Mouse (Mus musculus) MEL (cell line): ENCODE measurements around the gene Robo1. TPM values are rescaled to one million over a fixed set of nuclear protein-coding genes. Genes with fewer than 3 reads are reported as not detected.
A peak's percentile ranks its signal among the peaks of the same experiment; 100 is the strongest.

Source experiments
- DNase-seq: peaks from one replicate; pipeline ENCODE4 v3.0.0; 2011; ENCODE audit warnings: low read depth, low spot score
- H3K27ac ChIP-seq: 2 replicates; pipeline ENCODE4 v1.5.1; 2012; ENCODE audit warnings: low read depth, mild to moderate bottlenecking, control low read depth, low read length, moderate library complexity; ENCODE audit not compliant: control insufficient read depth
- H3K27me3 ChIP-seq, 2 experiments: fragments of 150-350 bp in 1 of 2; sonication (generic) in 1 of 2; 2 replicates each; pipeline ENCODE4 v1.6.1; 2012; ENCODE audit warnings: low read length in 2 of 2, mild to moderate bottlenecking in 2 of 2, improper control_type of control experiment in 1 of 2, moderate library complexity in 1 of 2; ENCODE audit not compliant: insufficient read depth in 2 of 2, control insufficient read depth in 1 of 2
- H3K36me3 ChIP-seq, 2 experiments: 2 replicates each; pipeline ENCODE4 v1.6.1; 2012 to 2014; ENCODE audit warnings: low read length in 2 of 2, improper control_type of control experiment in 1 of 2, inconsistent platforms in 1 of 2, mild to moderate bottlenecking in 1 of 2; ENCODE audit not compliant: insufficient read depth in 2 of 2, control insufficient read depth in 1 of 2
- H3K4me1 ChIP-seq, 2 experiments: fragments of 150-350 bp in 1 of 2; sonication (generic) in 1 of 2; 2 replicates each; pipeline ENCODE4 v1.6.1; 2012; ENCODE audit warnings: low read length in 2 of 2, improper control_type of control experiment in 1 of 2, mild to moderate bottlenecking in 1 of 2; ENCODE audit not compliant: insufficient read depth in 2 of 2, control insufficient read depth in 1 of 2
- H3K4me3 ChIP-seq, 2 experiments: fragments of 150-350 bp in 1 of 2; sonication (generic) in 1 of 2; 2 replicates each; pipeline ENCODE4 v1.5.1; 2012; ENCODE audit warnings: low read depth in 2 of 2, low read length in 2 of 2, mild to moderate bottlenecking in 2 of 2, moderate library complexity in 2 of 2, control low read depth in 1 of 2, improper control_type of control experiment in 1 of 2; ENCODE audit not compliant: control insufficient read depth in 1 of 2, insufficient read depth in 1 of 2
- H3K79me2 ChIP-seq: 2 replicates; pipeline ENCODE4 v1.6.1; 2012; ENCODE audit warnings: mild to moderate bottlenecking, low read length, moderate library complexity; ENCODE audit not compliant: control insufficient read depth, poor library complexity, insufficient read depth
- H3K9ac ChIP-seq: 2 replicates; pipeline ENCODE4 v1.6.1; 2012; ENCODE audit warnings: low read depth, mild to moderate bottlenecking, control low read depth, low read length, moderate library complexity; ENCODE audit not compliant: control insufficient read depth, poor library complexity, severe bottlenecking
- H3K9me3 ChIP-seq: fragments of 150-350 bp; sonication (generic); replicated peaks from 2 replicates; pipeline ENCODE4 v1.6.1; 2012; ENCODE audit warnings: mild to moderate bottlenecking, low read length, improper control_type of control experiment, moderate library complexity; ENCODE audit not compliant: insufficient read depth
- CTCF ChIP-seq, 3 experiments: IDR thresholded peaks in 2 of 3; conservative IDR thresholded peaks in 1 of 3; 2 replicates each; pipeline ENCODE4 v1.5.1; 2011 to 2012; ENCODE audit warnings: low read length in 3 of 3, low read depth in 2 of 3, mild to moderate bottlenecking in 2 of 3, improper control_type of control experiment in 1 of 3, inconsistent platforms in 1 of 3, mixed read lengths in 1 of 3, moderate library complexity in 1 of 3; ENCODE audit not compliant: control insufficient read depth in 1 of 3, insufficient read depth in 1 of 3, poor library complexity in 1 of 3, severe bottlenecking in 1 of 3
- E2F4 ChIP-seq: IDR thresholded peaks from 2 replicates; pipeline ENCODE4 v1.6.1; 2011; ENCODE audit warnings: low read depth, low read length, improper control_type of control experiment, borderline replicate concordance
- ELF1 ChIP-seq: IDR thresholded peaks from 2 replicates; pipeline ENCODE4 v1.6.1; 2014; ENCODE audit warnings: low read depth, mild to moderate bottlenecking, inconsistent platforms, low read length, improper control_type of control experiment, moderate library complexity
- ETS1 ChIP-seq: IDR thresholded peaks from 2 replicates; pipeline ENCODE4 v1.6.1; 2012; ENCODE audit warnings: low read depth, mild to moderate bottlenecking, inconsistent platforms, low read length, improper control_type of control experiment, moderate library complexity
- GABPA ChIP-seq: IDR thresholded peaks from 2 replicates; pipeline ENCODE4 v1.6.1; 2012; ENCODE audit warnings: low read depth, mild to moderate bottlenecking, inconsistent platforms, low read length, improper control_type of control experiment, moderate library complexity
- KAT2A ChIP-seq: conservative IDR thresholded peaks from 2 replicates; pipeline ENCODE4 v1.6.1; 2012; ENCODE audit warnings: low read depth, low read length, improper control_type of control experiment, inconsistent platforms
- MAFK ChIP-seq: IDR thresholded peaks from 2 replicates; pipeline ENCODE4 v1.6.1; 2011; ENCODE audit warnings: low read depth, mild to moderate bottlenecking, low read length, improper control_type of control experiment, borderline replicate concordance
- MAX ChIP-seq: IDR thresholded peaks from 2 replicates; pipeline ENCODE4 v1.6.1; 2011; ENCODE audit warnings: low read length, improper control_type of control experiment
- MAZ ChIP-seq: IDR thresholded peaks from 2 replicates; pipeline ENCODE4 v1.6.1; 2012; ENCODE audit warnings: low read depth, mild to moderate bottlenecking, inconsistent platforms, low read length, improper control_type of control experiment
- MEF2A ChIP-seq: IDR thresholded peaks from 2 replicates; pipeline ENCODE4 v1.6.1; 2014; ENCODE audit warnings: low read depth, mild to moderate bottlenecking, inconsistent platforms, low read length, improper control_type of control experiment; ENCODE audit not compliant: poor library complexity, insufficient replicate concordance, severe bottlenecking; ENCODE audit errors: extremely low read depth
- MXI1 ChIP-seq: IDR thresholded peaks from 2 replicates; pipeline ENCODE4 v1.6.1; 2011; ENCODE audit warnings: mild to moderate bottlenecking, low read depth, low read length, improper control_type of control experiment
- MYB ChIP-seq: IDR thresholded peaks from 2 replicates; pipeline ENCODE4 v1.6.1; 2011; ENCODE audit warnings: mild to moderate bottlenecking, low read depth, low read length, improper control_type of control experiment
- NELFE ChIP-seq: IDR thresholded peaks from 2 replicates; pipeline ENCODE4 v1.6.1; 2011; ENCODE audit warnings: low read depth, low read length, improper control_type of control experiment
- POLR2A ChIP-seq, 2 experiments: IDR thresholded peaks; 2 replicates each; pipeline ENCODE4 v1.6.1; 2011 to 2012; ENCODE audit warnings: low read length in 2 of 2, mild to moderate bottlenecking in 2 of 2, control low read depth in 1 of 2, improper control_type of control experiment in 1 of 2, low read depth in 1 of 2, moderate library complexity in 1 of 2; ENCODE audit not compliant: control insufficient read depth in 1 of 2, insufficient read depth in 1 of 2, poor library complexity in 1 of 2
- POLR2AphosphoS5 ChIP-seq: IDR thresholded peaks from 2 replicates; pipeline ENCODE4 v1.6.1; 2012; ENCODE audit warnings: low read depth, borderline replicate concordance, mild to moderate bottlenecking, inconsistent platforms, low read length, moderate library complexity, mixed read lengths
- RAD21 ChIP-seq: IDR thresholded peaks from 2 replicates; pipeline ENCODE4 v1.6.1; 2011; ENCODE audit warnings: mild to moderate bottlenecking, low read depth, low read length, improper control_type of control experiment
- RCOR1 ChIP-seq: IDR thresholded peaks from 2 replicates; pipeline ENCODE4 v1.6.1; 2012; ENCODE audit warnings: low read depth, mild to moderate bottlenecking, inconsistent platforms, low read length, improper control_type of control experiment
- SIN3A ChIP-seq: IDR thresholded peaks from 2 replicates; pipeline ENCODE4 v1.6.1; 2012; ENCODE audit warnings: low read length, improper control_type of control experiment, inconsistent platforms
- SMC3 ChIP-seq: IDR thresholded peaks from 2 replicates; pipeline ENCODE4 v1.6.1; 2011; ENCODE audit warnings: low read depth, low read length, improper control_type of control experiment
- TAL1 ChIP-seq: IDR thresholded peaks from 2 replicates; pipeline ENCODE4 v1.6.1; 2012; ENCODE audit warnings: mild to moderate bottlenecking, inconsistent platforms, low read length, moderate library complexity, mixed read lengths
- TBP ChIP-seq: IDR thresholded peaks from 2 replicates; pipeline ENCODE4 v1.8.0; 2011; ENCODE audit warnings: low read depth, low read length, improper control_type of control experiment
- TCF12 ChIP-seq: IDR thresholded peaks from 2 replicates; pipeline ENCODE4 v1.6.1; 2014; ENCODE audit warnings: low read depth, mild to moderate bottlenecking, inconsistent platforms, low read length, improper control_type of control experiment, moderate library complexity
- UBTF ChIP-seq: IDR thresholded peaks from 2 replicates; pipeline ENCODE4 v1.6.1; 2012; ENCODE audit warnings: low read depth, mild to moderate bottlenecking, inconsistent platforms, low read length, improper control_type of control experiment, moderate library complexity, borderline replicate concordance; ENCODE audit not compliant: insufficient read depth
- USF1 ChIP-seq: IDR thresholded peaks from 2 replicates; pipeline ENCODE4 v1.6.1; 2014; ENCODE audit warnings: low read depth, mild to moderate bottlenecking, inconsistent platforms, low read length, improper control_type of control experiment, moderate library complexity
- USF2 ChIP-seq, 2 experiments: IDR thresholded peaks; 2 replicates each; pipeline ENCODE4 v1.6.1; 2011 to 2012; ENCODE audit warnings: improper control_type of control experiment in 2 of 2, low read length in 2 of 2, borderline replicate concordance in 1 of 2, inconsistent platforms in 1 of 2, low read depth in 1 of 2, mild to moderate bottlenecking in 1 of 2; ENCODE audit not compliant: insufficient read depth in 1 of 2
- ZC3H11A ChIP-seq: IDR thresholded peaks from 2 replicates; pipeline ENCODE4 v1.6.1; 2012; ENCODE audit warnings: low read depth, mild to moderate bottlenecking, inconsistent platforms, low read length, improper control_type of control experiment
- ZKSCAN1 ChIP-seq: IDR thresholded peaks from 2 replicates; pipeline ENCODE4 v1.6.1; 2012; ENCODE audit warnings: low read depth, mild to moderate bottlenecking, inconsistent platforms, low read length, improper control_type of control experiment, moderate library complexity
- polyA plus RNA-seq, 2 experiments: library from polyadenylated mRNA; stranded (reverse) in 1 of 2; unstranded in 1 of 2; fragments of >175 nt in 1 of 2; fragments of >200 nt in 1 of 2; gene quantifications; 2 replicates each; pipeline versions ENCODE4 v1.2.1 to v1.2.4; 2012; ENCODE audit warnings: low replicate concordance in 2 of 2, low read depth in 1 of 2; ENCODE audit not compliant: insufficient read length in 2 of 2, insufficient read depth in 1 of 2, missing spikeins in 1 of 2
- total RNA-seq: library from RNA; depleted of rRNA; stranded (reverse); fragments of 300-350 nt; gene quantifications from 2 replicates; pipeline ENCODE4 v1.2.3, GENCODE M21; 2012

The Robo1 gene
- total and polyA plus RNA-seq, 3 experiments: not detected

DNA sequence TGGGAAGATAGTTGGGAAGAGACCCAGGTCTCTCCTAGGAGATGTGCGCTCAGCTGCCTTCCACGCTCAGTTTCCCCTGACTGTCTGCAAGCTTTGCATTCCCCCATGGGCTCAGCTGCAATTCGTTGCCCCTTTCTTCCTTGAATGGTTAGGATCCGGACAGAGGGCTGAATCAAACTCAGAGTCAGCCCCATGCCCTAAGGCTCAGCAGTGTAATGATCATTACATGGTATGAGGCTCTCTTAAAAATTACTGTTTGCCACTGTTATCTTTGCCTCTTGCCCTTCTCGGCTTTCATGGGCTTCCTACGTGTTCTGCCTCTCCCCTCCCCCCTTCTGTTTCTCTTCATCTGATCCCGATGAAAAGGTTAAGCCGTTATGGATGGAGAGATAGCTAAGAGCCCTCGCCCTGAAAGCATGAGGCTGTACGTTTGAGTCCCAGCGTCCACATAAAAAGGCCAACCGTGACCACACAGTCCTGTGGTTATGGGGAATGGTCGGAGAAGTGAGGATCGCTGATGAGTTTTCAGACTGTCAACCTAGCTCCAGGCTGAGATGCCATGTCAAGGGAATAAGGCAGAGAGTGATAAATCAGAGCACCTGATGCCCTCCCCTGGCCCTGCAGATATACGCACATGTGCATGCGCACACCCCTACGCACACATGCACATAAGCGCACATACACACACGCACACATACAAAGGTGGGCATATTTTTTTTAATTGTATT is 668.9 kb downstream of the Robo1 start:
- DNase-seq: no peak
- H3K27ac ChIP-seq: no peak overlapping the region
- TF ChIP-seq ETS1: no peak
- no peak for TF ChIP-seq RCOR1
- TF ChIP-seq POLR2A (IDR thresholded peaks at IDR 0.05; ENCODE audit: control insufficient read depth in 1 of 2, insufficient read depth in 1 of 2, low read depth in 1 of 2, low read length in 2 of 2, poor library complexity in 1 of 2): no peak
- no peak for TF ChIP-seq CTCF (IDR thresholded peaks at IDR 0.05 in 2 of 3, conservative IDR thresholded peaks at IDR 0.05 in 1 of 3; ENCODE audit: control insufficient read depth in 1 of 3, insufficient read depth in 1 of 3, low read depth in 2 of 3, low read length in 3 of 3, poor library complexity in 1 of 3, severe bottlenecking in 1 of 3)
- TF ChIP-seq ZKSCAN1: no peak
- TF ChIP-seq USF1: no peak
- TF ChIP-seq SMC3: no peak
- TF ChIP-seq ZC3H11A: no peak
- no peak for TF ChIP-seq MAX
- no peak for TF ChIP-seq GABPA
- TF ChIP-seq USF2 (IDR thresholded peaks at IDR 0.05; ENCODE audit: borderline replicate concordance in 1 of 2, insufficient read depth in 1 of 2, low read depth in 1 of 2, low read length in 2 of 2): no peak
- no peak for TF ChIP-seq MAFK
- no peak for TF ChIP-seq ELF1
- TF ChIP-seq TAL1: no peak
- TF ChIP-seq MYB: no peak
- no peak for TF ChIP-seq MAZ
- no peak for TF ChIP-seq RAD21
- no peak for TF ChIP-seq E2F4
- TF ChIP-seq, all 39 proteins: peak for 0
- H3K9me3 ChIP-seq: no peaks in the 10 kb centered on the region
- no peak overlapping the region for H3K9ac ChIP-seq
- H3K79me2 ChIP-seq: no peaks in the 10 kb centered on the region
- no peak overlapping the region for H3K4me3 ChIP-seq
- no peaks in the 10 kb centered on the region for H3K4me1 ChIP-seq
- no peaks in the 10 kb centered on the region for H3K27me3 ChIP-seq
- H3K36me3 ChIP-seq: no peaks in the 10 kb centered on the region

DNA sequence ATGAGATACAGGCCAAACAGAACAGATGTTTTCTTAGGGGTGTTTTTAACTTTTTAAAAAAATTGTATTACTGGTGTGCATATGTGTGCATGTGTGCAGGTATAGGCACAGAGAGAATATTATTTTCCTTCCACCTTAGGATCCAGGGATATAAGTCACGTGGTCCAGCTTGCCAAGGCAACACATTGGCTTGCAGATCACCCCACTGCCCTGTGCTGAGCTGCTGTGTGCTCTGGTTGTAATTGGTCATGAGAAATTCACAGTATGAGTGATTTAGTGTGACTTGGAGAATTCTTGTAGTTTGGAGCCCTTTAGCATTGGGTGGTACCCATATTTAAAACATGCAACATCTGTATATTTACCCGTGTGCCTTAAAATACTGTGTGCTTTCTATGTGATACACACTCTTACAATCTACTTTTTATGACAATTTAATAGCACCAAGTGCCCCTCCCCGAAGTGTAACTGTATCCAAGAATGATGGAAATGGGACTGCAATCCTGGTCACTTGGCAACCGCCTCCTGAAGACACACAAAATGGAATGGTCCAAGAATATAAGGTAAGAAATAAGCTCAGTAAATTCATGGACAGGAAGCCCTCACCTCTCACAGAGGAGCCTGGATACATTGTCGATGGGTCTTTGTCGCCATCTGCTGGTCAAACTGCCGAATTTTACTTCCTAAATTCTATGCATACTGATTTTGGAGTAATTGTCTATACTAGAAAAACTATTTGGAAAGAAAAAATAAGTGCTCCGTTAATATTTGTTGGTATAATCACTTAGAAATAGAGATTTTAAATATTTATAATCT is 671.5 kb downstream of the Robo1 start:
- Histone ChIP-seq H3K79me2 (no peaks in the 10 kb centered on the region), H3K4me1 (no peaks in the 10 kb centered on the region), H3K9me3 (no peaks in the 10 kb centered on the region), H3K27me3 (no peaks in the 10 kb centered on the region), H3K4me3 (no peak overlapping the region), H3K9ac (no peak overlapping the region), H3K36me3 (no peaks in the 10 kb centered on the region), H3K27ac (no peak overlapping the region)
- peak; percentile 78 for TF ChIP-seq SMC3
- TF ChIP-seq TBP: no peak
- no peak for TF ChIP-seq TAL1
- peak; percentile 82 for TF ChIP-seq RAD21
- no peak for TF ChIP-seq MXI1
- TF ChIP-seq ELF1: no peak
- TF ChIP-seq MEF2A: no peak
- TF ChIP-seq SIN3A: no peak
- no peak for TF ChIP-seq NELFE
- TF ChIP-seq CTCF (IDR thresholded peaks at IDR 0.05 in 2 of 3, conservative IDR thresholded peaks at IDR 0.05 in 1 of 3; ENCODE audit: control insufficient read depth in 1 of 3, insufficient read depth in 1 of 3, low read depth in 2 of 3, low read length in 3 of 3, poor library complexity in 1 of 3, severe bottlenecking in 1 of 3): peak; percentile 60 to 76 (median 63)
- TF ChIP-seq UBTF: no peak
- TF ChIP-seq POLR2A (IDR thresholded peaks at IDR 0.05; ENCODE audit: control insufficient read depth in 1 of 2, insufficient read depth in 1 of 2, low read depth in 1 of 2, low read length in 2 of 2, poor library complexity in 1 of 2): no peak
- peak; percentile 76 for TF ChIP-seq ZC3H11A
- TF ChIP-seq MAFK: no peak
- no peak for TF ChIP-seq POLR2AphosphoS5
- TF ChIP-seq TCF12: no peak
- no peak for TF ChIP-seq KAT2A
- DNase-seq: peak; percentile 56
